Mouse (Mus musculus): ENCODE data around the gene Crat. TPM values are rescaled to one million over a fixed set of nuclear protein-coding genes. Genes with fewer than 3 reads are reported as not detected.

Gene Crat
- polyA plus RNA-seq, 1 experiment from 2014 or later: 26.0 TPM

GRCm38 (mm10) chr2:30377721-30378120, 37.9 kb downstream of the Crat start:
- Histone ChIP-seq H3K9ac (ENCODE audit: low read depth, low read length) (no peak overlapping the region), H3K4me3 (ENCODE audit: low read depth, low read length) (no peak overlapping the region), H3K4me1 (ENCODE audit: control insufficient read depth, insufficient read depth, low read length) (no peaks in the 10 kb centered on the region), H3K27me3 (ENCODE audit: control insufficient read depth, insufficient read depth, low read depth, low read length) (no peaks in the 10 kb centered on the region), H3K27ac (ENCODE audit: low read length) (no peak overlapping the region), H3K9me3 (replicated peaks; ENCODE audit: control insufficient read depth, low read length, poor library complexity, severe bottlenecking) (no peaks in the 10 kb centered on the region), H3K36me3 (ENCODE audit: control insufficient read depth, insufficient read depth, low read length) (peaks cover 48% of the 10 kb centered on the region), H3K4me2 (ENCODE audit: low read length) (no peak overlapping the region)
- no peak for ATAC-seq
- WGBS: 93% methylated on average over 5 of the region's 5 CpGs

GRCm38 (mm10) chr2:30375893-30376292, 39.7 kb downstream of the Crat start:
- Histone ChIP-seq H3K4me3 (ENCODE audit: low read depth, low read length) (no peak overlapping the region), H3K27ac (ENCODE audit: low read length) (no peak overlapping the region), H3K4me2 (ENCODE audit: low read length) (no peak overlapping the region), H3K9ac (ENCODE audit: low read depth, low read length) (no peak overlapping the region), H3K27me3 (ENCODE audit: control insufficient read depth, insufficient read depth, low read depth, low read length) (no peaks in the 10 kb centered on the region), H3K4me1 (ENCODE audit: control insufficient read depth, insufficient read depth, low read length) (no peaks in the 10 kb centered on the region), H3K9me3 (replicated peaks; ENCODE audit: control insufficient read depth, low read length, poor library complexity, severe bottlenecking) (no peaks in the 10 kb centered on the region), H3K36me3 (ENCODE audit: control insufficient read depth, insufficient read depth, low read length) (peaks cover 47% of the 10 kb centered on the region)
- 96% methylated on average over 10 of the region's 10 CpGs for WGBS
- no peak for ATAC-seq

GRCm38 (mm10) chr2:30372726-30373125, 42.9 kb downstream of the Crat start:
- no peaks in the 10 kb centered on the region for H3K27me3 ChIP-seq (ENCODE audit: control insufficient read depth, insufficient read depth, low read depth, low read length)
- no peak overlapping the region for H3K4me3 ChIP-seq (ENCODE audit: low read depth, low read length)
- peaks cover 60% of the 10 kb centered on the region for H3K36me3 ChIP-seq (ENCODE audit: control insufficient read depth, insufficient read depth, low read length)
- no peaks in the 10 kb centered on the region for H3K9me3 ChIP-seq (replicated peaks; ENCODE audit: control insufficient read depth, low read length, poor library complexity, severe bottlenecking)
- no peak for ATAC-seq
- no peaks in the 10 kb centered on the region for H3K4me1 ChIP-seq (ENCODE audit: control insufficient read depth, insufficient read depth, low read length)
- H3K4me2 ChIP-seq (ENCODE audit: low read length): no peak overlapping the region
- H3K9ac ChIP-seq (ENCODE audit: low read depth, low read length): no peak overlapping the region
- WGBS: 97% methylated on average over 5 of the region's 5 CpGs
- no peak overlapping the region for H3K27ac ChIP-seq (ENCODE audit: low read length)

GRCm38 (mm10) chr2:30371544-30371943, 44.1 kb downstream of the Crat start:
- H3K36me3 ChIP-seq (ENCODE audit: control insufficient read depth, insufficient read depth, low read length): peaks cover 55% of the 10 kb centered on the region
- no peak for ATAC-seq
- no peak overlapping the region for H3K9ac ChIP-seq (ENCODE audit: low read depth, low read length)
- WGBS: 95% methylated on average over 8 of the region's 8 CpGs
- H3K27me3 ChIP-seq (ENCODE audit: control insufficient read depth, insufficient read depth, low read depth, low read length): no peaks in the 10 kb centered on the region
- no peaks in the 10 kb centered on the region for H3K4me1 ChIP-seq (ENCODE audit: control insufficient read depth, insufficient read depth, low read length)
- no peak overlapping the region for H3K4me2 ChIP-seq (ENCODE audit: low read length)
- H3K4me3 ChIP-seq (ENCODE audit: low read depth, low read length): no peak overlapping the region
- no peak overlapping the region for H3K27ac ChIP-seq (ENCODE audit: low read length)
- H3K9me3 ChIP-seq (replicated peaks; ENCODE audit: control insufficient read depth, low read length, poor library complexity, severe bottlenecking): no peaks in the 10 kb centered on the region

- Histone ChIP-seq H3K27me3 (ENCODE audit: control insufficient read depth, insufficient read depth, low read depth, low read length) (no peaks in the 10 kb centered on the region), H3K4me3 (ENCODE audit: low read depth, low read length) (no peak overlapping the region), H3K4me1 (ENCODE audit: control insufficient read depth, insufficient read depth, low read length) (peaks cover 14% of the 10 kb centered on the region), H3K4me2 (ENCODE audit: low read length) (no peak overlapping the region), H3K9me3 (replicated peaks; ENCODE audit: control insufficient read depth, low read length, poor library complexity, severe bottlenecking) (no peaks in the 10 kb centered on the region), H3K9ac (ENCODE audit: low read depth, low read length) (no peak overlapping the region), H3K36me3 (ENCODE audit: control insufficient read depth, insufficient read depth, low read length) (peaks cover 29% of the 10 kb centered on the region), H3K27ac (ENCODE audit: low read length) (no peak overlapping the region)
- 71% methylated on average over 5 of the region's 5 CpGs for WGBS
- ATAC-seq: no peak
Measured at GRCm38 (mm10) chr2:30366203-30366602, 49.4 kb downstream of the Crat start.

- WGBS: 93% methylated on average over 2 of the region's 2 CpGs
- peak overlapping the region; percentile 82; the same call in 1 of the 2 replicates for H3K9ac ChIP-seq (ENCODE audit: low read depth, low read length)
- no peaks in the 10 kb centered on the region for H3K9me3 ChIP-seq (replicated peaks; ENCODE audit: control insufficient read depth, low read length, poor library complexity, severe bottlenecking)
- H3K27me3 ChIP-seq (ENCODE audit: control insufficient read depth, insufficient read depth, low read depth, low read length): no peaks in the 10 kb centered on the region
- peak overlapping the region; percentile 71; the same call in 1 of the 2 replicates for H3K4me3 ChIP-seq (ENCODE audit: low read depth, low read length)
- peak overlapping the region; percentile 88 for H3K4me2 ChIP-seq (ENCODE audit: low read length)
- H3K36me3 ChIP-seq (ENCODE audit: control insufficient read depth, insufficient read depth, low read length): peaks cover 24% of the 10 kb centered on the region
- peaks cover 14% of the 10 kb centered on the region for H3K4me1 ChIP-seq (ENCODE audit: control insufficient read depth, insufficient read depth, low read length)
- ATAC-seq: no peak
- no peak overlapping the region for H3K27ac ChIP-seq (ENCODE audit: low read length)
Measured at GRCm38 (mm10) chr2:30365281-30366069, 50.1 kb downstream of the Crat start.

GRCm38 (mm10) chr2:30363773-30364650, 51.6 kb downstream of the Crat start, which contains the start of gene Miga2:
Miga2 (plus strand) TSS chr2:30364233.
- ATAC-seq: peak; percentile 98

GRCm38 (mm10) chr2:30362865-30363264, 52.7 kb downstream of the Crat start:
- no peak for ATAC-seq
- peaks cover 22% of the 10 kb centered on the region for H3K4me1 ChIP-seq (ENCODE audit: control insufficient read depth, insufficient read depth, low read length)
- WGBS: 74% methylated on average over 5 of the region's 5 CpGs
- no peak overlapping the region for H3K4me2 ChIP-seq (ENCODE audit: low read length)
- H3K27me3 ChIP-seq (ENCODE audit: control insufficient read depth, insufficient read depth, low read depth, low read length): no peaks in the 10 kb centered on the region
- no peak overlapping the region for H3K27ac ChIP-seq (ENCODE audit: low read length)
- no peaks in the 10 kb centered on the region for H3K9me3 ChIP-seq (replicated peaks; ENCODE audit: control insufficient read depth, low read length, poor library complexity, severe bottlenecking)
- no peak overlapping the region for H3K4me3 ChIP-seq (ENCODE audit: low read depth, low read length)
- no peak overlapping the region for H3K9ac ChIP-seq (ENCODE audit: low read depth, low read length)
- 0 out of 2 replicates have a peak, but pooled peaks cover 1% of the 10 kb centered on the region for H3K36me3 ChIP-seq (ENCODE audit: control insufficient read depth, insufficient read depth, low read length)

More at GRCm38 (mm10) chr2:30363773-30364650, 51.6 kb downstream of the Crat start, which contains the start of gene Miga2:
- under 1% methylated on average over 54 of the region's 54 CpGs for WGBS
- H3K36me3 ChIP-seq (ENCODE audit: control insufficient read depth, insufficient read depth, low read length): peaks cover 11% of the 10 kb centered on the region
- peak within 1 kb of the TSS; percentile 80 for H3K27ac ChIP-seq (ENCODE audit: low read length)
- H3K9ac ChIP-seq (ENCODE audit: low read depth, low read length): peak within 1 kb of the TSS; percentile 82
- H3K4me1 ChIP-seq (ENCODE audit: control insufficient read depth, insufficient read depth, low read length): peaks cover 16% of the 10 kb centered on the region
- no peaks in the 10 kb centered on the region for H3K9me3 ChIP-seq (replicated peaks; ENCODE audit: control insufficient read depth, low read length, poor library complexity, severe bottlenecking)
- H3K27me3 ChIP-seq (ENCODE audit: control insufficient read depth, insufficient read depth, low read depth, low read length): no peaks in the 10 kb centered on the region
- peak within 1 kb of the TSS; percentile 71 for H3K4me3 ChIP-seq (ENCODE audit: low read depth, low read length)
- H3K4me2 ChIP-seq (ENCODE audit: low read length): peak within 1 kb of the TSS; percentile 88
